Mouse (Mus musculus) CH12F3 (cell line): ENCODE data around the gene Ggct.

Experiments
- in situ Hi-C: fragments of 300-500 bp; cut with MboI; formaldehyde crosslinking; loops from 2 replicates; pipeline ENCODE4 v1.14.3; 2020; ENCODE audit warnings: low sequenced_read_pairs

Ggct gene

DNA sequence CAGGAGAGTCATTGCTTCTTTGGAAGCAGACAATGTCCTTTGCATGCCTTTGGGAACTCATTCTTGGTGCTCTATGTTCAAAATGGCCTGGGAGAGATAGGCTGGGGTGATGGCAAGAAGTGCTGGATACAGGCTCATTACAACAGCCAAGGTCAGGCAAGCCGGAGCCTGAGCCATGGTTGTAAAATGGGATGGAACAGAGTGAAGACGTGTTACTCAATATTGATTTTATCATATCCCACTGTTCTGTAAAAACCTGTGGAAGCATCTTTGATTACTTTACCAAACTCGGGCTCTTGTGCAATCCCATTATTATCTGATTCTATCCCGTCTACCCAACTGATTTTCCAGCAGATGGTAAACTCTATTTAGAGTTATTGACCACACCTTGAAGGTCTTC, 8.6 kb upstream of the Ggct start:
- in situ Hi-C loops = loop anchor here (25.0 kb wide), 1 partner anchor 289 kb away; no protein-coding TSS in a partner anchor

DNA sequence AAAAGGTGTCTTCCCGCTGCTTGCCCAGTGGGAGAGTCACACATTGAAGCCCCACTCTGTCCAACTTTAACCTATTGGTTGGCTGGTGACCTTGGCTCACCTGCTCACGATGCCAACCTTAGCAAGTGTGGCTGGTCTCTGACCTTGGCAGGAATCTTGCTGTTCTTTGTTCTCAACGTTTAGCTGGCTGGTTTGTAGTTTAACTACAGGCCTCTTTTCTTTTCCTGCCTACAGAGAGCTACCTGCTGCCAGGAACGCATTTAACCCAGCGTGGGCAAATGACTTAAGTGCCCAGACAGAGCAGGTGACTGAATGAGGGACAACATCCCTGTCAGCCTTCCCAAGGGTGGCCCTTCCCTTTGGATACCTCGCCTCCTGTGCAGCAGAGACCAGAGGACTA, 5.0 kb upstream of the Ggct start:
- in situ Hi-C loops = loop anchor here (10.0 kb wide), 1 partner anchor 183 kb away; the partner anchor contains the start of gene Znrf2

DNA sequence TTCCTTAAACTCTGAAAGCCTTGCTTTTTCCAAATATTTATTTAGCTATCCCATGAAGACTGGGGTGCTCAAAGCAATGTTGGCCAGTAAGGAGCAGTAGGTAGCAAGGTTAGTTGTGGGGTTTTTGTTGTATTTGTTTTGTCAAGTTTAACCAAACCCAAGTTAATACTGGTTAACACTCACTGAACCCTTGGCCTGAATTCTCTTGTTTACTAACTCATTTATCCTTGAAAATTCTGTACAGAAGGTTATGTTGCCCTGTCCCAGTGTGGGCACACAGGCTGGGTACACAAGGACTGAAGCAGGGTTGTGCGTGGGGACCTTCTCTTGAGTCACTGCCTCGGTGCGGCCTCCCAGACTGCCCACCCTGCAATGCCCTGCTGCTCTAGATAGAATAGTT, 3.6 kb upstream of the Ggct start:
- in situ Hi-C loops = loop anchor here (10.0 kb wide), 1 partner anchor 182 kb away; the partner anchor contains the start of gene Znrf2

DNA sequence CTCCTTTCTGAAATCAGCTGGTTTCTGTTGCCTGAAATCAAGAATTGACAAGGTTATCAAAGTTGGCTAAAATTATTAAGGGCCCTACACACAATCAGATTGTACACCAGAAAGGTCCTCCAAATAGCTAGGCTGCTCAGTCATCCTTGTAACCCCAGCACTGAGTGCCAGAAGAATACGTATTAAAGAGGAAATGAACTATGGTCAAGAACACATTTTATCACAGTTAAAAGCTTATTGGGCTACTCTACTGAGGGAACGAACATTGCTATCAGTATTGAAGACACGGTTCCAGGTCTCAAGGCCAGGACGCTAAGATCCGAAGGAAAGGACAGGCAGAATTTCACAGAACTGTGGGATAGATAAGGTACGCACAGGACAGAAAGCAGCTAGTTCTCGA, 609 bp downstream of the Ggct start:
- in situ Hi-C loops = loop anchor here (10.0 kb wide), 1 partner anchor 177 kb away; the partner anchor contains the start of gene Znrf2

GRCm38 (mm10) chr6:54991189-54991588, 1.6 kb downstream of the Ggct start:
- in situ Hi-C loops = loop anchor here (10.0 kb wide), 1 partner anchor 176 kb away; the partner anchor contains the start of gene Znrf2

DNA sequence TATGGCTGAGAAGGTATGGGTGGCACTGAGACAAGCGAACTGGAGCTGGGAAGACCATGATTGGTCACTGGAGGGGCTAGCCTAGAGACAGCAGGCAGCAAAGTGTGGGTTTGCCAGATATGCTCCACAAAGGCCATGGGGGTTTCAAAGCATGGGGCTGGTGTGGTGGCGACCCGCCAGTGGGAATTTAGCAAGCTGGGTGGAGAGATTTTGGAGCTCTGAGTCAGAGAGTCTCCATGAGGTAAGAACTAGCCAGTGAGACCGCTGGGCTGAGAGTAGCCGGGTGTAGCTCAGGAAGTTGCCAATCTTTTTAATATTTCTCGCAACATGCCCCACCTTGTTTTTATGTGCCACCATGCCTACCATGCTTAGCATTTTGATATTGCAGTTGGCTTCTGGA, 4.6 kb downstream of the Ggct start:
- in situ Hi-C loops = no loop called here

DNA sequence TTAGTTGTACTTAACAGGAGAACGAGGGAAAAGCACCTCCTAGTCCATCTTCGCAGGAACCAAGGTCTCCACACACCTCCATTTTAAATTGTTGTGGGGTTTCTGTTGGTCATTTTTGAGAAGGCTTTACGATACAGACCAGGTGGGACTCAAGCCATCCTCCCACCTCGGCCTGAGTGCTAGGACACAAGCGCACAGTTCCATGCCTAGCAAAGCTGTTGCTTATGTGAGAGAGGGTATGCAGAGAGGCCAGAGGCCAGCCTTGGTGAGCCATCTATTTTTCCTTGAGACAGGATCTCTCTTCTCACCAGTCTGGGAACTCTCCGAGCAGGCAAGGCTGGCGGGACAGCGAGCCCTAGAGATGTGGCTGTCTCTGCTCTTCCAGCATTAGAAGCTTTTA, 8.7 kb downstream of the Ggct start:
- in situ Hi-C loops = no loop called here

DNA sequence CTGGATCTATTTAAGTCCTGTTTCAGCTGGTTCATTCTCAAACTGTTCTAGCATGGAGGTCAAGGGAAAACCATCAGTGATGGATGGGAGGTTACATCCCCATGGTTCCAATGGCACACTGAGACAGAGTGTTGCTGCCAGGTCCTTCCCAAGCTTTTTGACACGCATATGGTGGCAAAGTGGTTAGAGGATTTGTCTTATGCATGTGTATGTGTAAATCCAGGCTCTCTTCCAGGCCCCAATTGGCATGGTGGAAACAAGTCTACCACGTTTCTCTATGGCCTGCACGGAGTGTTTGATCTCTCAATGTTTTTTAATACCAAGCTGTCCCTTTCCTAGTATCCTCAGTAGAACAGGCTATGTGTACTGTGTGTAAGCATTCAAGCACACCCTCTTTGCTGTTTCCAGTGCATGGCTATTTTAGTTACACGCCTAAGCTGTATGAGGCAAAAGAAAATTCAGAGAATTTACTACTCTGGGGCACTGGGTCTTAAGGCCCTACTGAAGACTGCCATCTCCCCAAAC, 9.2 kb downstream of the Ggct start:
- in situ Hi-C loops = no loop called here

DNA sequence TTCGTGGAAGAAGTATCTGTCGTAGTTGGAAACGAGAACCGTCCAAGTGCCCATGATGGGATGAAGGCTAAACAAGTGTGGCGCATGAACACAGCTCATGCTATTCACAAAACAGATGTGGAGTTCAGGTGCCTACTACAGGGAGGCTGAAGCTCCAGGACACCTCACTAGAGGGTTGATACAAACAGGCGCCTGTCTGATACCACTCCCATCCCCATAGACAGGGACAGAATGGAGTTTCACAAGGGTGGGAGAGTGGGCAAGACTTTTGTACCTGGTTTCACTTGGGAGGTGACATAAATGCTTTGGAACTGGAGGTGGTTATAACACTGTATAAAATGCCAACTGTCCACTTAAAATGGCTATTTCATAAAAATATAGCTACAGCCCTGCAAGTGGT, 13.3 kb downstream of the Ggct start:
- in situ Hi-C loops = no loop called here

- in situ Hi-C loops = no loop called here
Observed at GRCm38 (mm10) chr6:54975616-54976015, 17.1 kb downstream of the Ggct start.

DNA sequence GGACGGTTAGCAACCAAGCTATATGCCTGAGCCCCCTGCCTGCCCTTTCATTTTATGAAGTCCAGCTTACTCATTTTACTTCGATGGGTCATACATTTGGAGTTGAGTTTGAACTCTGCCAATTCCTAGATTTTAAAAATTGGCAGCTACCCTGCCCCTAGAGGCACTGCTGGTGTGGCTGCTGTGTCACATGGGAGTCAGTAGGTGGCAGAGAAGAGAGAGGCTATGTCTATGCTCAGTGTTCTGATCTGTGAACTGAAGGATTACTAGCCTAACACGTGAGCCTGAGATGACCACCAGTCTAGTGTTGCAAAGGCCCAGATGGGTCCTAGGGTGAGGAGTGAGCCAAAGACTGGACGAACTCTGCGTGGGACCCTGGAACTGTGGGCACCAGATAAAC, 18.2 kb downstream of the Ggct start:
- in situ Hi-C loops = no loop called here

DNA sequence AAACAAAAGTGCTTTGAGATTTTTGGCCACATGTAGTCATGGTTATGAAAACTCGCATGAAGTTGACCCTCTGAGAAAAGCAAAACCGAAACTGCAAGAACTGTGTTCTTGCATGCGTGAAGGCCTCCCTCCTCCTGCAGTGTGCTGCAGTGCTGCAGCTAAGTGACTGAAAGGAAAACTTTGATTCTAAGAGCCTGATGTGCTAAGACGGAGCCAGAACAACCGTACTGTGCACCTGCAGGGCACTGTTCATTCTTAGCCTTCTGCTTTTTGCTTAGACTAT, 19.9 kb downstream of the Ggct start:
- in situ Hi-C loops = no loop called here

DNA sequence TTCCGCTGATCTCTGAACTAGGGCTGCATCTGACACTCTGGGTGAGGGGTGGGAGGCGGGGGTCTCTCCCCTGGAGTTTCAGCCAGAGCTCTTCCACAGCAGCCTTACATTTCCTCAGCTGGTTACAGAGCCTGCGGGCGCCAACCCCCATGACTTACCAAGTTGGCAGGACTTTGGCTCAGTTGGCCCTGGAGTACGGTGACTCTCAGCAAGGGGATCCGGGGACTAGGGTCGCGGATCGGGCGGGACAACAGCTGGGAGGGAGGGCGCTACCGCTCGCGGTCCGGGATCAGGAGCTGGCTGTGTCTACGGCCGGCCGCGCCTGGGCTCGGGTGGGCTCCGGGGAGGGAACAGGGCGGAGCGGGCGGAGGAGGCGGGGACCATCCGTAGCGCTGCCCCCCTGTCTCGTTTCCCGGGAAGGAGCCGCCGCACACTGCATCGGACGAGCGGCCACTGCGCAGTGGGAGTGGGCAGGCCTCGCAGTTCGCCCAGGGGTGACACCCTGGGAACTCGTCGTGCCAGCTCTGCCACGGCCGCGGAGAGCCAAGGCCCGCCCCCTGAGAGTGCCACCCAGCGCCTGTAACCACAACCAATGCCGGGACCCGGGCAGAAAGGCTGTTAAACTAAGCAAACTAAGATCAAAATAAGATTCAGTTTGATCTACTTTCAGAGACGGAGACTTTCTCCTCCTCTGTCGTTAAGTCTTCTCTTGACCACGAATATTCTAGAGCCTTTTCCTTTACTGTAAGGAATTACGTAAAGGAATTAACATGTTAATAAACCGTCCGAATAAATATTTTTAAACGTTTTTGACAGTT, 20.4 kb downstream of the Ggct start, which contains the start of gene Nod1:
TSS of gene Nod1 (minus strand) at position 502 of the 818 bp plus-strand sequence.
- in situ Hi-C loops = no loop called here

- in situ Hi-C loops = no loop called here
Observed at GRCm38 (mm10) chr6:54971731-54972110, 21.0 kb downstream of the Ggct start.

DNA sequence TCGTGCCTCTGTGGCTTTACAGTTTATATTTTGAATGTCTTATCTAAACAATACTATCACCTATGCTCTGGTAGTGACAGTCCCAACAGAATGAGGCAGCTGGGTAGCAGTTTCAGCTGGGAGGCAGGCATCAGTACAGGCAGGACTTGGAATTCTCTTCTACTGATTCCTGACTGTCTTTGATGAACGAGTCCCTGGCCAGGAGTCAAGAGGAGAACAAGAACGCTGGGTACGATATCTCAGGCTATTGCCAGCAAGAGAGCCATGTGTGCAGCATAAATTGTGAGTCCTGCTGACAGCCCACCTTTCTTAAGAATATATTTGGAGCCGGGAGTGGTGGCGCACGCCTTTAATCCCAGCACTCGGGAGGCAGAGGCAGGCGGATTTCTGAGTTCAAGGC, 22.2 kb downstream of the Ggct start:
- in situ Hi-C loops = no loop called here

- in situ Hi-C loops = no loop called here
Observed at GRCm38 (mm10) chr6:54969801-54970200, 22.9 kb downstream of the Ggct start.

DNA sequence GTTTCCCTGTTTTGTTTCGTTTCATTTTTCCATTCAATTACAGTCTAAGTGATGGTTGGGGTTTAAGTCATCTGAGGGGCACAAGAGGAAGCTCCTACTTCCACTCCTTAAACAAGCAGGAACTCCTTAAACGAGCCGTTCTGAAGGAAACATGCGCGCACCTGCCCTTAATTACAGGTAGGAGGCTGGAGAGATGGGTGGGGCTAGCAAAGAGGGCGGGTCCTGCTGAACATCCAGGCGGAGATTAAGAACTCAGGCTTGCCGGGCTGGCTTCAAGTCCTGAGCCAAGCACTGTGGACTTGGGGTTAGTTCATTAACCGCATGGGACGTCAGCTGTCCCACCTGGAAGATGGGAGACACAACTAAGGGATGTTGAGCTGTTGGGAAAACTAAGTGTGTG, 25.2 kb downstream of the Ggct start:
- in situ Hi-C loops = no loop called here

DNA sequence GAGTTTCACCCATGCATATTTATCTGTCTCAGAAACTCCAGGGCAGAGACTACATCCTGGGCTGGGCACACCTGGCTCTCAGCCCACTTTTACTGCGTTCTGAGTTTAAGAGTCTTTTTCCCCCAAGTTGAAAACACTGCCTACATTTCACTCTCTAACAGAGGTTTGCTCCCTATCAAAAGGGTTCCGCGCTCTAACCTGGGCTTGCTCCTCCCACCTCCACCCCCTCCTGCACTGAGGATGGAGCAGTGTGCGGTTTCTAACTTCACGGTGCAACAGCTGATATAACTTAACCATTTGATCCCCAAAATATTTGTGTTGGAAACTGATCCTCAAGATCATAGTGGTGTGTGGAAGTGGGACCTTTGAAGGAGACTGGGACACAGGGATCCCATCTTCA, 27.5 kb downstream of the Ggct start:
- in situ Hi-C loops = no loop called here

DNA sequence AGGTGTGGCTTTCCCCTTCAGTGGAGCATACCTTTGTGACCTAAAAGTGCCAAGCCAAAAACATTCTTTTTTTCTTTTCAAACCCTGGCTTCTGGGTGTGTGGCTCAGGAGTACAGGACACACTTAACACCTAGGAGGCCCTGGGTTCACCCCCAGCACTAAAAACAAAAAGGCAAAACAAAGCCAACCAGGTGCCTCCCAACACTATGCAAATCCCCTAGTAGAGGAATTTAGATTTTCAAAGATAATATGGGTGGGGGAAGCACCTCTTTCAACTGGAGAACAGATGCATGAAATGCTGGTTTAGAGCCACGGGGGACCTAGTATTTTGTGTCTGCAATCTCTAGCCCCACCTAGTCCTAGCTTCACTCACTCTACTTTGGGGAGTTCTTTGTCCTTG, 28.0 kb downstream of the Ggct start:
- in situ Hi-C loops = no loop called here

GRCm38 (mm10) chr6:54963599-54963998, 29.2 kb downstream of the Ggct start:
- in situ Hi-C loops = no loop called here

- in situ Hi-C loops = no loop called here
Observed at GRCm38 (mm10) chr6:54957655-54958054, 35.1 kb downstream of the Ggct start.

- in situ Hi-C loops = no loop called here
Observed at GRCm38 (mm10) chr6:54956425-54956824, 36.3 kb downstream of the Ggct start.

DNA sequence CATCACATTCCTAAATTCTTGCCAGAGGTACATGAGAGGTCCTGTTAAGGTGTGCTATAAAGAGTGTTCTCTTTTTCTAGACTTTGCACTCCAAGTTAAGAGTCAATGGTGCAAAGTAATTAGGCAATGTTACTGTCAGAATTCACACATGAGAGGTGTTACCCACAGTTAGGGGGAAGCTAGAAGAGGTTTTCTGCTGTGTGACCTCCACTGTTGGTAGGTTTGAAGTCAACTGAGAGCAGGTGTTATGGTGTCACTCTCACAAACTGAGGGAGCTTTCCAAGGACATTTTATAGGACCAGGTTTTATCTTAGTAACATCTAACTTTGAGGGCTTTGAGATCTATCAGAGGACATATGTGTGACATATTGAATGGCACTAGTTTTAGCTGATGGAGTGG, 36.8 kb downstream of the Ggct start:
- in situ Hi-C loops = no loop called here
